Mouse (Mus musculus): ENCODE data around the gene Baz2b. TPM values are rescaled to one million over a fixed set of nuclear protein-coding genes. Genes with fewer than 3 reads are reported as not detected.

Gene Baz2b
- polyA plus RNA-seq, 1 experiment from 2014 or later: 22.1 TPM

DNA sequence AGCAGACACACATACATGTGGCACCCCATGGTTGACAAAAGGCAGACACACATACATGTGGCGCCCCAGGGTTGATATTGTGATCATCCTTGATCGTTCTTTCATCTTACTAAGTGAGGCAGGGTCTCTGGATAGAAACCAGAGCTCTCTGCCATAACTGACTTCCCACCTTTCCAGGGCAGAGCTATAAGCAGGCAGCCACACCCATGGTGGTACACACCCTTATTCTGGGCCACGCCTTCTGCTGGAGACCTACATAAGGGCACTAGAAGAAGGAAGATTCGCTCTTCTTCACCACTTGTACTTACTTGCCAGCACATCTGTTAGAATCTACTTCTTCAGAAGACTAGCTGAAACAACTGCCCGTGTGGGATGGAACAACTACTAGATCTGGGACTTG lies 150.3 kb downstream of the Baz2b start:
- Histone ChIP-seq H3K27me3 (replicated peaks) (no peaks in the 10 kb centered on the region), H3K4me2 (no peak overlapping the region), H3K4me1 (peaks cover 16% of the 10 kb centered on the region), H3K9me3 (replicated peaks) (no peaks in the 10 kb centered on the region), H3K27ac (no peak overlapping the region), H3K36me3 (peaks cover 8% of the 10 kb centered on the region), H3K4me3 (no peak overlapping the region), H3K9ac (no peak overlapping the region)
- 78% methylated on average over 5 of the region's 5 CpGs for WGBS (ENCODE audit: insufficient replicate concordance)
- no peak for ATAC-seq

DNA sequence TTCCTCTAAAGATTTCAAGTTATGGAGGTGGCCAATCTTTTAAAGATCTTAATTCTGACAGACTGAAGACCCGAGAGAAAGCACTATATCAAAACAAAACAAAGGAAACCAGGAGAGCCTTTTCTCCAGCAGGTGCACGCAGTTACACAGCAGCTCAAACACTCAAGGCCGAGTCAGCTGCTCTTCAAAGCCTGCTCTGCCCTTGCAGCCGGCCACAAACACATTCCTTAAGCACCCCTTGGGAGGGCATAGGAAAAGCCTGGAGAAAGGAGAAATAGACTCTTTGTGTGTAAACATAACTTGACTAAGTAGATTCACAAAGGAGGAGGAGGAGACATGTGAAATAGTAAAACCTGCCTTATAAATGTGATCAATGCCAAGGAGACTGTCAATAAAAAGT lies 153.6 kb downstream of the Baz2b start:
- Histone ChIP-seq H3K4me2 (no peak overlapping the region), H3K27ac (no peak overlapping the region), H3K9ac (no peak overlapping the region), H3K4me1 (peaks cover 30% of the 10 kb centered on the region), H3K27me3 (replicated peaks) (no peaks in the 10 kb centered on the region), H3K9me3 (replicated peaks) (no peaks in the 10 kb centered on the region), H3K4me3 (no peak overlapping the region), H3K36me3 (no peaks in the 10 kb centered on the region)
- ATAC-seq: no peak
- 62% methylated on average over 4 of the region's 4 CpGs for WGBS (ENCODE audit: insufficient replicate concordance)

DNA sequence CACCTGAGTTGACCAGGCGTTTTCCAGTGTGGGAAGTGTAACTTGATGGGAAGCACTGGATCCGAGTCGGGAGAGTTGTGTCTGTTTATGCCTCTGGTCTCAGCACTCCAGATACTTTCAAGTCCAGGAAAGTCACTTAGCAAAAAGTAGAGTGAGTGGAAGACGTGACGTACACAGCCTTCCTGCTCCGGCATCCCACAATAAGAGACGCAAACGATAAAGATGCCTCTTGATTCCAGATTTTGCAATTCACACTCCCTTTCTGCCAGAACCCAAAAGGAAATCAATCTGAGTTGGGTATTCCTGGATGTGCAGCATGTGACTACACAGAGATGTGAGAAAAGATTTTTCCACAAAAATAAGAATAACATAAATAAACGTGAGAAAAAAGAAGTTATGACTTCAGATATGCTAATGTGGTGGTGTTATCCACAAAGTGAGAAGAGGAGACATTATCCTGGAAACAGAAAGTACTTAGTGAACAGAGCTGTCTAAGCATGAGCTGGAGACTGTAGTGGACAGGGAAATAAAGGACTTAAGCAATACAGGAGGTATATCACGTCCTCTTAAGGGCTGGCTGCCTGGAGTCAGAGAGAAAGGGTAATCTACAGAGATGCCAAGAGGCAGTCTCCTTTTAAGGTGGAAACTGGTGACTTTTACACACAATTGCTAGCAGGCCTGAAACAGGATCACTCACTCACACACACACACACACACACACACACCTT lies 154.7 kb downstream of the Baz2b start:
- Histone ChIP-seq H3K36me3 (no peaks in the 10 kb centered on the region), H3K4me3 (no peak overlapping the region), H3K4me1 (peaks cover 35% of the 10 kb centered on the region), H3K27me3 (replicated peaks) (no peaks in the 10 kb centered on the region), H3K4me2 (no peak overlapping the region), H3K27ac (no peak overlapping the region), H3K9me3 (replicated peaks) (no peaks in the 10 kb centered on the region), H3K9ac (no peak overlapping the region)
- no peak for ATAC-seq
- 83% methylated on average over 10 of the region's 10 CpGs for WGBS (ENCODE audit: insufficient replicate concordance)

DNA sequence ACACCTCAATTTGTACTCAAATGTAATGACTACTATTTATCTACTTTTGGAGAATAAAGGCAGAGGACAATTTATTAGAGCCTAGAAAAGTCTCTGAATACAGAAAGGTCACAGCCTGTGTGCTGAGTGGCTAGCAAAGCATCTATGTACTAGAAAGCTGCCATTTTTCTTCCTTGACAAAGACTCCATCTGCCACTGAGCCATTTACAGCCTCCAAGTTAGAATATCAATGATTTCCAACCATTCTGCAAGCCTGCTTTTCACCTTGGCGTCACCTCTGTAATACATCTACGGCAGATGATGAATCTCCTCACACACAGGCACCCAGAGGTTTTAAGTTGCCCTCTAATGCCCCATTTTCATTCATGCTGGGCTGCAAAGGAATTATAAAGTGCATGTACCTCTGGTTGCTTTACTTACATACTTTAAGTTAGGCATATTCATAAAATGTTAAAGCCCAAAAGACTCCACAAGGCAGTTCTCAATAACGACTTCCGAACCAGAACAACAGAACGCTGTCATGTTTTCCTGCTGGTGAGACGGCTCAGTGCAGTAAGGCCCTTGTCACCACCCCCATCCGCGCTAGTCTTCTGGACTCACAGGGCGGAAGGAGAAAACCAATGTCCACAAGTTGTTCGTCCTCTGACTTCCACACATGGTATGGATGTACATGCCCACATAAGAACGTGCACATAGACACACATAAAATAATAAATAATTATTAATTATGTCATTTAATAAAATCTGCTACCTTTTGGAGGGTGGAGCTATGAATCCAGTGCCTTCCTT lies 156.2 kb downstream of the Baz2b start:
- H3K27ac ChIP-seq: no peak overlapping the region
- H3K4me2 ChIP-seq: no peak overlapping the region
- H3K27me3 ChIP-seq (replicated peaks): no peaks in the 10 kb centered on the region
- no peaks in the 10 kb centered on the region for H3K36me3 ChIP-seq
- no peak overlapping the region for H3K4me3 ChIP-seq
- peaks cover 25% of the 10 kb centered on the region for H3K4me1 ChIP-seq
- WGBS (ENCODE audit: insufficient replicate concordance): 83% methylated on average over 11 of the region's 11 CpGs
- no peak for ATAC-seq
- H3K9me3 ChIP-seq (replicated peaks): no peaks in the 10 kb centered on the region
- no peak overlapping the region for H3K9ac ChIP-seq

DNA sequence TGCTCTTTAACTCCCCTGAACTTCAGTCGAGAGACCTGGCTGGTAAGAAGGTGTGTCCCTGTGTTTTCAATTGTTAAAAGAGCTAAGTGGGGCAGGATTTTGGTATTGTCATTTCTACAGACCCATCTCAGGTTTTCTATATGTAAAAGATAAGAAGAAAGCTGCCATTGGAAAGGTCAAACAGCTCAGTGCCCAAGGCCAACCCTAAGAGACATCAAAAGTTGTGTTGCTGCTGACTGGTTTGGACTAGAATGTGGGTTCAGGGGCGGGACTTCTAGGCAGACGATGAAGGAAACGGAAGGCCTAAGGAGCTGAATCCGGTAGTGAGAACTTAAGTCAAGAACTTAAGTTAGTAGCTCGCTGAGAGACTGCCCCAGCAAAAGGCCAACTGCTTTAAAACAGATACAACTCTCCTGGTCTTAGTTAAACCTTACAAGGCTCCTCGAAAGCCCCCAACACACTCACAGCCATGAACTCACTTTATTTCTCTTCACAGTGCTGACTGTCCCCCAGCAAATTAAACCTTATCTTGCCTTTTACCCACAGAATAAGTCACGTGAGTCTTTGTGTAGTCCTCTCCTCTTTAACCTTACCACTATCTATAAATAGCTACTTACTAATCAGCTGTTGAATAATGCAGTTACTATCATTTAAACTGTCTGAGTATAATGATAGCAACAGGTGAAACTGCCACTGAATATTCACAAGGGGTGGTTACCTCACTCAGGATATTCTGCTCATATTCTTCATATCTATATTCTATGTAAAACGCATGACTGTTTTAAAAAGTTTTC lies 158.8 kb downstream of the Baz2b start:
- 48% methylated on average over 9 of the region's 9 CpGs for WGBS (ENCODE audit: insufficient replicate concordance)
- Histone ChIP-seq H3K27me3 (replicated peaks) (no peaks in the 10 kb centered on the region), H3K9me3 (replicated peaks) (no peaks in the 10 kb centered on the region), H3K4me3 (no peak overlapping the region), H3K36me3 (no peaks in the 10 kb centered on the region), H3K4me1 (peaks cover 39% of the 10 kb centered on the region), H3K4me2 (no peak overlapping the region), H3K9ac (no peak overlapping the region; the same call in 1 of the 2 replicates), H3K27ac (no peak overlapping the region)
- 0 out of 2 replicates have a peak, but pooled peaks have one; percentile 49 for ATAC-seq

DNA sequence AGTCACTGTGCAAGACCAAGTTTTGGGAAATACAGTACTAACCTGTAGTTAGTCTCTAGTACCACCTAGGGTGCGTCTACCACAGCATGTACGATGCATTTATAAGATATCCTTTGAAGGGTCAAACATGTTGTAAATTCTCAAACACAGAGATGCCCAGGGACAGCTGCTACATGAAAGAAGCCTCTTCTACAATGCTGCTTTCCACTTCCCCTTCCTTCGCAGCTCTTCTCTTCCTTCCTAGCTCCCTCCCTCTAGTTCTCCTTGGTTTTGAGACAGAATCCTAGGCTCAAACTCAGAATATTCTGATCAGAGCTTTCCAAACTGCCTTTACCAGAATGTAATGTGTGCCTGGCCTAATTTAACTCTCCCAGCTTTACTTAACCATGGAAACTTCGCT lies 159.8 kb downstream of the Baz2b start:
- no peaks in the 10 kb centered on the region for H3K9me3 ChIP-seq (replicated peaks)
- ATAC-seq: no peak
- no peak overlapping the region for H3K27ac ChIP-seq
- H3K4me1 ChIP-seq: peaks cover 41% of the 10 kb centered on the region
- H3K4me3 ChIP-seq: no peak overlapping the region
- no peak overlapping the region for H3K4me2 ChIP-seq
- whole genome bisulfite sequencing (ENCODE audit: insufficient replicate concordance): 76% methylated on average over 4 of the region's 4 CpGs
- no peaks in the 10 kb centered on the region for H3K36me3 ChIP-seq
- no peak overlapping the region for H3K9ac ChIP-seq
- no peaks in the 10 kb centered on the region for H3K27me3 ChIP-seq (replicated peaks)

DNA sequence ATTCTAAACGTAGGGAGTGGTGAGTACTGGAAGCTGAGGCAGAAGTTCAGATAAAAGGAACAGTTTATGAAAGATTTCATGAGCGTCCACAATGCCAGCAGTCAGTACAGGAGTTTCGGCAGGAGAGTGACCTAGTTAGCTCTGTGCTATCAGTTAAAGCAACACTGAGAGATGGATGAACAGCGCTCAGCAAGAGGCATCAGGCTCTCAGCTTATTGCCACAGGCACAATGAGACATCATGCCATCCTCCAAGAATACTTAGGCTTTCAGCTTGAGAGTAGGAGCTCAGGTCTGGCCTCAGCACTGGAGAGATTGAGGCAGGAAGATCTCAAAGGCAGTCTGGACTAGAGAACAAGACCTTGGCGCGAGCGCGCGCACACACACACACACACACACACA lies 160.3 kb downstream of the Baz2b start:
- no peak overlapping the region for H3K4me2 ChIP-seq
- 84% methylated on average over 9 of the region's 9 CpGs for WGBS (ENCODE audit: insufficient replicate concordance)
- H3K27me3 ChIP-seq (replicated peaks): no peaks in the 10 kb centered on the region
- no peak for ATAC-seq
- H3K4me3 ChIP-seq: no peak overlapping the region
- H3K27ac ChIP-seq: no peak overlapping the region
- H3K36me3 ChIP-seq: no peaks in the 10 kb centered on the region
- no peaks in the 10 kb centered on the region for H3K9me3 ChIP-seq (replicated peaks)
- no peak overlapping the region for H3K9ac ChIP-seq
- peaks cover 41% of the 10 kb centered on the region for H3K4me1 ChIP-seq

DNA sequence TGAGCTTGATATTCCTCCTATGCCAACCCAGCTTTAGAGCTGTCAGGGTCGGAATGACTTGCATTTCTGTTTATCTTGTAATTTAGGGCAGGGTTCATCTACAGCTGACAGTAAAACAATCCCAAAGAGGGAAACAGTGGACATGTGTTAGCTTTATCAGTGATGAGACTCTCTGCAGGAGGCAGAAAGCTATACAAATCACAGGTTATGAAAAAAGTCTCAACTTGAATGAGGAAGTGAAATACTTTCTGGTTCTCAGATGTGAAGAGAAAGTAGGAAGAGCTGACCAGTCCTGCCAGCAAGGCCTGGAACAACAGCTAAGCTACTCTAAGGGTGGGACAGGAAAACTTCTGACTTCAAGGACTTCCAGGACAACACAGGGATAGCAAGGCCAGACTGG lies 163.6 kb downstream of the Baz2b start:
- Histone ChIP-seq H3K4me3 (no peak overlapping the region), H3K27ac (no peak overlapping the region), H3K9me3 (replicated peaks) (no peaks in the 10 kb centered on the region), H3K36me3 (no peaks in the 10 kb centered on the region), H3K9ac (no peak overlapping the region), H3K4me1 (peaks cover 30% of the 10 kb centered on the region), H3K27me3 (replicated peaks) (no peaks in the 10 kb centered on the region), H3K4me2 (no peak overlapping the region)
- peak; percentile 73 for ATAC-seq
- 9% methylated on average over 1 of the region's 1 CpGs for WGBS (ENCODE audit: insufficient replicate concordance)

DNA sequence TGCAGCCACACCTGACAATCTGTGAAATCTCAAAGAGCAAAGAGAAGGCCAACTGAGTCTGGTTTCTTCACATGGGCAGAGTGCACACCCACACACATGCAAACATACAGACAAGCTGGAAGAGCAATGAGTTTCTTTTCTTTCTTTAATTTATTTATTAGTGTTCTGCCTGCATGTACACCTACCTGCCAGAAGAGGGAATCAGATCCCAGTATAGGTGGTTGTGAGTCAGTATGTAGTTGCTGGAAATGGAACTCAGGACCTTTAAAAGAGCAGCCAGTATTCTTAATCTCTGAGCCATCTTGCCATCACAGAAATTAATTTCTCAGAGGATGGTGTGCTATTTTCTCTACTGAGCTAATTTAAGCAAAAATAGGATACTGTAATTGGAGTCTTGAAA lies 164.7 kb downstream of the Baz2b start:
- no peaks in the 10 kb centered on the region for H3K9me3 ChIP-seq (replicated peaks)
- H3K36me3 ChIP-seq: no peaks in the 10 kb centered on the region
- H3K9ac ChIP-seq: no peak overlapping the region
- no peak for ATAC-seq
- no peak overlapping the region for H3K4me2 ChIP-seq
- no peaks in the 10 kb centered on the region for H3K27me3 ChIP-seq (replicated peaks)
- H3K27ac ChIP-seq: no peak overlapping the region
- H3K4me1 ChIP-seq: peaks cover 22% of the 10 kb centered on the region
- no peak overlapping the region for H3K4me3 ChIP-seq

DNA sequence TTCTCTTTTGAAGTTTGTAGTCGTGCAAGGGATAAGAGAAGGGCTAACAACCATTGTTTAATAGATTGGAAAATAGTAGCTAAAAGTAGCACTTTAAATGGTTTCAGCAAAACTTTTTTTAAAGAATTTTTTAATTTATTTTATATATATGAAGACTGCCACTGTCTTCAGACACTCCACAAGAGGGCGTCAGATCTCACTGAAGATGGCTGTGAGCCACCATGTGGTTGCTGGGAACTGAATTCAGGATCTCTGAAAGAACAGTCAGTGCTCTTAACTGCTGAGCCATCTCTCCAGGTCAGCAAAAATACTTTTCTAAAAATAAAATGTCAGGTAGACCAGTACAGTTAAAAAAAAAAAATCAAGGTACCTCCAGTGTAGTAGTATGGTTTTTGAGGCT lies 165.1 kb downstream of the Baz2b start:
- ATAC-seq: no peak
- Histone ChIP-seq H3K36me3 (no peaks in the 10 kb centered on the region), H3K4me1 (peaks cover 20% of the 10 kb centered on the region), H3K4me2 (no peak overlapping the region), H3K4me3 (no peak overlapping the region), H3K9ac (no peak overlapping the region), H3K9me3 (replicated peaks) (no peaks in the 10 kb centered on the region), H3K27me3 (replicated peaks) (no peaks in the 10 kb centered on the region), H3K27ac (no peak overlapping the region)
- 65% methylated on average over 2 of the region's 2 CpGs for WGBS (ENCODE audit: insufficient replicate concordance)

DNA sequence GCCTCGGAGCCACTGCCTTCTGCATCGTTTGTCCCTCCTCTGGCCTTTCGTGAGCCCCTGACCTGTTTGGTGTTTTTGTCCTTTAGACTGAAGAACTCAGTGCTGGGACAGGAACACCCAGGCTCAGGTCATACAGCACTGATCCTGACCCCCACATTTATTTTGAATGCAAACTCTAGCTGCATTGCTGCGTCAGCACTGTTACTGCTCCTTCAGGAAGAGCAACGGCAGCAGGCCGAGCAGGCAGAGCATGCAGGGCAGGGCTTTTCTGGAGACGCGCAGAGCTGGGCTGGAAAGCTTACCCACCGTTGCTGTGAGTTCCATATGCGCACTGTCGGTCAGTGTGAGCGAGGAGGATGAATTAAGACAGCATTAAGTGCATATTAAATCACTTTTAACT lies 166.9 kb downstream of the Baz2b start:
- H3K27ac ChIP-seq: no peak overlapping the region
- H3K4me3 ChIP-seq: no peak overlapping the region
- no peaks in the 10 kb centered on the region for H3K9me3 ChIP-seq (replicated peaks)
- no peak overlapping the region for H3K4me2 ChIP-seq
- H3K9ac ChIP-seq: no peak overlapping the region
- no peaks in the 10 kb centered on the region for H3K36me3 ChIP-seq
- WGBS (ENCODE audit: insufficient replicate concordance): 82% methylated on average over 12 of the region's 12 CpGs
- no peak for ATAC-seq
- H3K4me1 ChIP-seq: peaks cover 20% of the 10 kb centered on the region
- no peaks in the 10 kb centered on the region for H3K27me3 ChIP-seq (replicated peaks)

All from liver, embryonic 12.5 days (tissue).